Mouse (Mus musculus): ENCODE measurements at regions not wholly inside any gene's neighbourhood (a gene's known extent, or its start where the extent isn't known, plus 50 kb on each side); places are given as distances from the start of the nearest gene placed in this dataset.

DNA sequence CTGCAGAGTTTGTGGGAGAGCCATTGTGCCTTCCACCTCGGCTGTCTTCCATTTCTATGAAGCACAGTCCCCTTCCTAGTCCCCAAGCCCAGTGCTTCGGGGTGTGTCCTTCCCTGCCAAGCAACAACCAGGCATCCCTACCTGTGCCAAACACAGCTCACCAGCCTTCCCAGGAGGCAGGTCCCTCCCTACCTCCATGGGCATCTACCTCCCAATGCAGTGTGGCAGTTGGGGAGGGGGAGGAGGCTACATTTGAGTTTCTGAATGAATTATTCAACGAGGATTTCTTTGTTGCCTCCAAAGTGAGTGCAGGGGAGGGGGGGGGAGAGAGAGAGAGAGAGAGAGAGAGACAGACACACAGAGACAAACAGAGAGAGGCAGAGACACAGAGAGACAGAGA, 110.8 kb downstream of the Gm26897 start:
- TF ChIP-seq KAT2A (IDR thresholded peaks at IDR 0.05; ENCODE audit: insufficient replicate concordance, low read length): no peak
- no peak for TF ChIP-seq CTCF (conservative IDR thresholded peaks at IDR 0.05 in 1 of 2, IDR thresholded peaks at IDR 0.05 in 1 of 2; ENCODE audit: low read depth in 2 of 2, low read length in 2 of 2)
- TF ChIP-seq USF1 (IDR thresholded peaks at IDR 0.05; ENCODE audit: low read depth, low read length): no peak
- dilution Hi-C loops (cut with MboI; ENCODE audit: extremely low pct_ligation_motif_present, extremely low pct_unique_long_range_greater_than_20kb, low sequenced_read_pairs) (no loop called here), in situ Hi-C loops (cut with MboI; ENCODE audit: low pct_ligation_motif_present, low pct_unique_long_range_greater_than_20kb, low sequenced_read_pairs) (no loop called here)
- H3K27ac ChIP-seq (ENCODE audit: insufficient read depth, low read depth): no peak overlapping the region
- H3K79me2 ChIP-seq (replicated peaks; ENCODE audit: control insufficient read depth, extremely low read depth, insufficient read depth, poor library complexity, severe bottlenecking): no peaks in the 10 kb centered on the region
- no peak overlapping the region for H3K4me3 ChIP-seq (replicated peaks in 1 of 3; ENCODE audit: low read depth in 2 of 3, low read length in 2 of 3, poor library complexity in 1 of 3)
- H3K4me1 ChIP-seq (ENCODE audit: control insufficient read depth in 1 of 2, insufficient read depth in 2 of 2): no peaks in the 10 kb centered on the region
- H3K9ac ChIP-seq (ENCODE audit: insufficient read depth, low read depth): no peak overlapping the region
- H3K27me3 ChIP-seq (replicated peaks): no peaks in the 10 kb centered on the region
- no peaks in the 10 kb centered on the region for H3K36me3 ChIP-seq (replicated peaks in 1 of 2; ENCODE audit: control insufficient read depth in 1 of 2, insufficient read depth in 1 of 2, low read length in 1 of 2)
- no peak overlapping the region for H3K4me2 ChIP-seq (ENCODE audit: insufficient read depth, low read depth, poor library complexity, severe bottlenecking)
- H3K9me3 ChIP-seq (replicated peaks; ENCODE audit: low read length): peaks cover 83% of the 10 kb centered on the region
- DNase-seq (ENCODE audit: extremely low read depth): no peak

GRCm38 (mm10) chr5:111848917-111849316, 115.2 kb downstream of the Gm26897 start:
- no peak overlapping the region for H3K27ac ChIP-seq (ENCODE audit: insufficient read depth, low read depth)
- H3K9ac ChIP-seq (ENCODE audit: insufficient read depth, low read depth): no peak overlapping the region
- dilution Hi-C loops (cut with MboI; ENCODE audit: extremely low pct_ligation_motif_present, extremely low pct_unique_long_range_greater_than_20kb, low sequenced_read_pairs): no loop called here
- TF ChIP-seq ZMIZ1 (IDR thresholded peaks at IDR 0.05; ENCODE audit: low read depth, low read length) (no peak), ZC3H11A (IDR thresholded peaks at IDR 0.05; ENCODE audit: low read depth, low read length) (no peak), BHLHE40 (IDR thresholded peaks at IDR 0.05; ENCODE audit: low read depth, low read length) (no peak), ZKSCAN1 (IDR thresholded peaks at IDR 0.05; ENCODE audit: borderline replicate concordance, low read depth, low read length) (no peak), MAZ (IDR thresholded peaks at IDR 0.05; ENCODE audit: low read depth, low read length) (no peak), E2F4 (IDR thresholded peaks at IDR 0.05; ENCODE audit: insufficient replicate concordance, low read depth, low read length) (no peak), CTCF (conservative IDR thresholded peaks at IDR 0.05 in 1 of 2, IDR thresholded peaks at IDR 0.05 in 1 of 2; ENCODE audit: low read depth in 2 of 2, low read length in 2 of 2) (no peak), USF1 (IDR thresholded peaks at IDR 0.05; ENCODE audit: low read depth, low read length) (no peak), MYC (IDR thresholded peaks at IDR 0.05; ENCODE audit: low read depth, low read length) (no peak), EP300 (IDR thresholded peaks at IDR 0.05; ENCODE audit: low read length) (no peak), NELFE (IDR thresholded peaks at IDR 0.05; ENCODE audit: low read depth, low read length) (no peak), USF2 (conservative IDR thresholded peaks at IDR 0.05; ENCODE audit: low read depth, low read length) (no peak), MEF2A (IDR thresholded peaks at IDR 0.05; ENCODE audit: borderline replicate concordance, low read depth, low read length) (no peak), NRF1 (IDR thresholded peaks at IDR 0.05; ENCODE audit: low read depth, low read length) (no peak), JUND (conservative IDR thresholded peaks at IDR 0.05; ENCODE audit: low read depth, low read length) (no peak), UBTF (IDR thresholded peaks at IDR 0.05; ENCODE audit: low read depth, low read length) (no peak), RCOR1 (conservative IDR thresholded peaks at IDR 0.05; ENCODE audit: low read depth, low read length) (no peak), KAT2A (IDR thresholded peaks at IDR 0.05; ENCODE audit: insufficient replicate concordance, low read length) (no peak), JUN (IDR thresholded peaks at IDR 0.05; ENCODE audit: insufficient read depth, low read depth, low read length) (no peak)
- no peaks in the 10 kb centered on the region for H3K36me3 ChIP-seq (replicated peaks in 1 of 2; ENCODE audit: control insufficient read depth in 1 of 2, insufficient read depth in 1 of 2, low read length in 1 of 2)
- H3K4me1 ChIP-seq (ENCODE audit: control insufficient read depth in 1 of 2, insufficient read depth in 2 of 2): no peaks in the 10 kb centered on the region
- no peak for DNase-seq (ENCODE audit: extremely low read depth)
- in situ Hi-C loops (cut with MboI; ENCODE audit: low pct_ligation_motif_present, low pct_unique_long_range_greater_than_20kb, low sequenced_read_pairs): no loop called here
- no peaks in the 10 kb centered on the region for H3K79me2 ChIP-seq (replicated peaks; ENCODE audit: control insufficient read depth, extremely low read depth, insufficient read depth, poor library complexity, severe bottlenecking)
- peaks cover 86% of the 10 kb centered on the region for H3K9me3 ChIP-seq (replicated peaks; ENCODE audit: low read length)
- no peak overlapping the region for H3K4me2 ChIP-seq (ENCODE audit: insufficient read depth, low read depth, poor library complexity, severe bottlenecking)
- no peaks in the 10 kb centered on the region for H3K27me3 ChIP-seq (replicated peaks)
- no peak overlapping the region for H3K4me3 ChIP-seq (replicated peaks in 1 of 3; ENCODE audit: low read depth in 2 of 3, low read length in 2 of 3, poor library complexity in 1 of 3)

Measured in CH12.LX (cell line).